Mouse (Mus musculus): ENCODE measurements around the gene Ttc4.
A peak's percentile ranks its signal among the peaks of the same experiment; 100 is the strongest.

Gene Ttc4

GRCm38 (mm10) chr4:106650833-106651527, 27.8 kb downstream of the Ttc4 start, which contains the start of gene Pars2:
Pars2 (plus strand) TSS chr4:106651069.
- peak; percentile 97 for DNase-seq (ENCODE audit: low spot score)

GRCm38 (mm10) chr4:106647137-106647536, 31.6 kb downstream of the Ttc4 start:
- no peak for DNase-seq (ENCODE audit: low spot score)

DNA sequence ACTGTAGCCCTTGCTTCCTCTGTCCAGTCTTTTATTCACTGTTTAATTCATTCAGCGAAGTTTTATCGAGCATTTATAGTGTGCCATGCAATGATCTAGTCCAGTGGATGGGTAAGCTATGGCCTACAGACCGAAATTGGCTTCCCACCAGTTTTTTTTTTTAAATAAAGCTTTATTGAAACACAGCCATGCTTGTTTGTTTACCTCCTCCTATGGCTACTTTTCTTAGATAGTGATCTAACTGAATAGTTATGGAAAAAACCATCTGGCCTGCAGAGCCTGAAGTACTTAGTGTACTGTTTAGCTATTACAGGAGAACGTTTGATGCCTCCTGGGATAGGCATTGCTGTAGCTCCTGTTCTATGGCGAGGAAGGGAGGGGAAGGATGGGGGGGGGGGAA, 32.9 kb downstream of the Ttc4 start:
- no peak for DNase-seq (ENCODE audit: low spot score)

DNA sequence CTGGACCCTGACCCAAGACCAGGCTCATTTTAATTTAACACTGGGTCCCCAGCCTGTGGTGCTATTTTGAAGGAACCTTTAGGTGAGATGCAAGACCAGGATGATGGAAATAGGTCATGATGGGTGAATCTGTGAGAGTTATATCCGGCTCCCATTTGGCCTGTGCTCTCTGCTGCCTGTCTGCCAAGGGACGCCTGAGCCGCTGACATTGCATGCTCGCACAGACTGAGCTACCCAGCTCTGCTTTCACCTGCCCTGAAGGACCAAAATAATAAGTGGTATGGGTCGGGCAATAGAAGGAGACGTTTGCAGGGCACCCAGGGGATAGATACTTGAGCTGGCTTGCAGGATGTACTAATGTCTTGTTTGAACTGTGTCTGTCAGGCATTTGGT, 34.5 kb downstream of the Ttc4 start:
- DNase-seq (ENCODE audit: low spot score): no peak

GRCm38 (mm10) chr4:106643483-106644217, 35.1 kb downstream of the Ttc4 start:
- DNase-seq (ENCODE audit: low spot score): no peak

DNA sequence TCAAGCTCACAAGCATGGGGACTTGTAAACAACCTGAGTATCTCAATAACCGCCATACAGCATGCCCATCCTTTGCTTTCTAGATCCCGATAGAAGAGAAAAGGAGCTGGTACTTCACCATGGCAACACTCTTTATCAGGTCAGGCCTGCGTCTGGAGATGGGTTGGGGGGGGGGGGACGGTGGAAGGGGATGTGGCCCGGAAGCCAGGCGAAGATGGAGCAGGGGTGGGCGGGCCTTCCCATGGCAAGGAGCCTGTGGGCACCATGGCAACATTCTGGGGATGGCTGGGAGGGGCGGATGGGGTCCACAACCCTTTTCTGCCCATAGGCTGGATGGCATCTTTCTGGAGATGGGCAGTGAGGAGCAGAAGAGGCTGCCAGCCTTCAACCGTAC, 44.7 kb downstream of the Ttc4 start:
- DNase-seq (ENCODE audit: low spot score): no peak

GRCm38 (mm10) chr4:106633281-106634085, 45.3 kb downstream of the Ttc4 start:
- DNase-seq (ENCODE audit: low spot score): no peak

- DNase-seq (ENCODE audit: low spot score): no peak
Observed at GRCm38 (mm10) chr4:106632313-106632712, 46.4 kb downstream of the Ttc4 start.

DNA sequence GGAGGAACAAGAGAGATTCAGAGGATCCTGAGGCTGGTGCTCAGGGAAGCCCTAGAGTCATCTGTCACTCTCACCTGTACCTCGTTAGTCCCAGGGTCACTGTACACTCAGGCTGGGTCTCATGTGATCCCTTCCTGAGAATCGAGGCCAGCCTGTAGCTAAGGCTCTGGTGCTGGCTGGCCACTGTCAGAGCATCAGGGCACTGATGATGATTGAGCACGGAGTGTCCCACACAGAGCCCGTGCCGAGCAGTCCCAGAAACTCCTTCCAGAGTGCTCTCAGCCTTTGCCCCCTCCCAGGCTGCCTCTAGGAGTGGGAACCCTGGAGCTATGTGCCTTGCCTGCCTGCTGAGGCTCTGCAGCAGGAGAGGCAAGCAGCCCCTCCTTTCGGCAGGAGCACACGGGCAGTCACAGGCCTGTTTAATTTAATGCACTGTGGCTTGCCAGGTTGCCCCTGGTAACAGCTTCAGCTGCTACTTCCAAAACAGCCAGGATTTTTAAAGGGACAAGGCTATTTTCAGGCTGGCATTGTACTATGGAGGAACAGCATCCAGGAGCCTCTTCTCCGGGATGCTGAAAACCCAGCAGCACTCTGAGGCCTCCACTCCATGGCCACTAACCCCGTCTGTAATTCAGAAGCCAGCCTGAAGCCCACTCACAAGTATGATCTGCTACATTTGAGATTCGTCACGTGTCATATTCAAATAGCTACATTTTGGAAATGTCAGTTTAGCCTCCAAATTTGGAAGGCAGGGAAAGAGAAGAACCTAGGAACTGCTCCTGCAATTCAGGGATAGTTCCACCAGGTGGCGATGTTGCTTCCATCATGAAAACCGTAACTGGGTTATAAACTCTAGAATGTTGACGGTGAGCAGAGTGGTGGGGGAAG, 48.2 kb downstream of the Ttc4 start:
- peak; percentile 80 for DNase-seq (ENCODE audit: low spot score)

- DNase-seq (ENCODE audit: low spot score): no peak
Observed at GRCm38 (mm10) chr4:106629374-106629773, 49.4 kb downstream of the Ttc4 start.

DNA sequence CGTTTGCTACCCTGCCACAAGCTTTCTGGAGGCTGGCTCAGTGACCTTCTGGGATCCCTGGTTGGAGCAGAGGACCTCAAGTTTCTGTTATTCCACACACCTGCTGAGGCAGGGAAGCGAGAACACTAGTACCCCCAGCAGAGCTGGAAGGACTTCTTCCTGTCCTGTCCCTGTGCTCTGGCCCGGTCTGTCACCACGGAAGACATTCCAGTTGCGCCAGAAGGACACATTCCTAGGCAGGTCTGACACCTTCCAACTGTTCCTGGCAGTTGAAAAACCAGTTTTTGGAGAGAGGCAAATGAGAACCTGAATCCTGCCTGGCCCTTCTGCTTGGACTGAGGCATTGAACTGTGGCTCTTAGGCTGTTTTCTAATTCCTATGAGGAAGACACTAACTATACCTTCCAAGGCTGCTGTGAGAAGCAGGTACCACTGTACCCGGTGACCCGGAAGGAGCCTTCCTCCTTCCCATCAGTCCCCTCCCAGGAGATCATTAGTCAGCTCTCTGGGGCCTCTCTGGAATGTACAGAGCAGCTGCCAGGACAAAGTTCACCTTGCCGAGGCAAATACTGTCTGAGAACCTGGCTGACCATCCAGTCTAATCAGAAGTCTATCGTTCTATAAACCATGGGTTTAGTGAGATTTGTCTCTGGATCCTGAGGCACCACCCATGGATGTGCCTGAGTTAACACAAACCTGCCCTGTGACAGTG, 49.9 kb downstream of the Ttc4 start:
- no peak for DNase-seq (ENCODE audit: low spot score)

- DNase-seq (ENCODE audit: low spot score): no peak
Observed at GRCm38 (mm10) chr4:106627809-106628208, 50.9 kb downstream of the Ttc4 start.

DNA sequence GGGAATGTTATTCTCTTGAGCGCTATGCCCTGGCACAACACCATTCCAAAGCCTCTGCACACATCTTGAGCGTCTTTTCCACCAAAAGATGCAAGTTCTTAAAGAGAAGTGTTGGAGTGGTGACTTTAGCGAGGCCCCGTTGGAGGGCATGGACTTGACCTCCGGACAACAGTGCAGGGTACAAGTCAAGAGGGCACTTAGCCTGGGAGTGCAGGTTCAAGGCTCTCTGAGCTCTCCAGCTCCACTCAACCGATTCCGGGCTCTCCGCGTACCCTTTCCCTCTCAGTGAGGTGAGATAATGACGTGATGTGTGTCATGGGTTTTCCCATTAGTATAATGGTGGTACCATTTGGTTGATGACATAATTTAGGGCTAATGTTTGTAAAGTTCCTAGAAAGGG, 54.5 kb downstream of the Ttc4 start:
- no peak for DNase-seq (ENCODE audit: low spot score)

GRCm38 (mm10) chr4:106622712-106623111, 56.0 kb downstream of the Ttc4 start:
- DNase-seq (ENCODE audit: low spot score): no peak

DNA sequence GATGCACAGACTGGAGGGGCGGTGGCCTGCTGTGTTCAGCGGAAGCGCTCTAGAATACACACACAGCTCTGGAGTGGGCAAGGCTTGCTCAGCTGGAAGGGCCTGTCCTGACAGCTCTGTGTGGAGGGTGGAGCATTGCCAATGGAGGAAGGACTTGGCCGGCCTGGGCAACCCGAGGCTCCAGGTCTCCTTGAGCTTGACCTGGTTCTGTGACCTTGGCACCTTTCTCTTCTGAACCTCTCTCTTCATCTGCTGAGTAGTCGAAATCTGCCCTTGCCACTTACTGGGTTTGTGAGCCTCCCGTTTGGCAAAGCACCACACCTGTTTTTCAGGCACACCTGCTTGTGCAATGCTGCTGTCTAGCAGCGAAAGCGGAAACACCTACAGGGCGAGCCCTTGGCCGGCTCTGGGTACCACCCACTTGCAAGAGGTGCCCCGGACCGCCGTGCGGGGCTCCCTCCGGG, 56.7 kb downstream of the Ttc4 start, which contains the start of gene Ttc22:
Ttc22 (plus strand) TSS at position 403 of the 464 bp plus-strand sequence.
- no peak for DNase-seq (ENCODE audit: low spot score)

- DNase-seq (ENCODE audit: low spot score): no peak
Observed at GRCm38 (mm10) chr4:106621428-106621827, 57.3 kb downstream of the Ttc4 start.

DNA sequence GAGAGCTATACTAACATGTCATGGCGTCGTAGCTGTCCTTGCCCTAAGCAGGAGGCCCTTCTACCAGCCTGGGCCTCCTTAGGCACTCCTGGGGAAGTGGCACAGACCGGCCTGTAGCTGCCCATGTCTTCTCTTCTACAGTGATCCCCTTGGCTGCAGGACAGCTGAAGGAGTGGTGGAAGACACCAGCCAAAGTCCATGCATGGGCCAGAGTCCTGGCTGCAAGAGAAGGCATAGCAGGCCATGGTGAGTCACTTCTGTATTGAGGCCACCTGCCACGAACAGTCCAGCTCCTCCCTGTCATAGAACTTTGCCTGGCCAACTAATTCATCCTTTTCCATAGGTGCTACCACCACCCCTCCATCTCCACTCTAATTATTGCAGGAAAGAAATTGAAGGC, 59.8 kb downstream of the Ttc4 start:
- DNase-seq (ENCODE audit: low spot score): no peak

- DNase-seq (ENCODE audit: low spot score): peak; percentile 57
Observed at GRCm38 (mm10) chr4:106617056-106617455, 61.7 kb downstream of the Ttc4 start, which contains the start of gene Lexm. Lexm (minus strand) TSS chr4:106617241.

GRCm38 (mm10) chr4:106615637-106616036, 63.1 kb downstream of the Ttc4 start:
- no peak for DNase-seq (ENCODE audit: low spot score)

- DNase-seq (ENCODE audit: low spot score): no peak
Observed at GRCm38 (mm10) chr4:106614881-106615280, 63.9 kb downstream of the Ttc4 start.
